Mouse (Mus musculus): Measurements from ENCODE around the gene Szt2.

GRCm38 (mm10) chr4:118368616-118369015 lies 40.5 kb downstream of the Szt2 start:
- TF ChIP-seq CTCF (IDR thresholded peaks at IDR 0.05; ENCODE audit: low read depth, low read length) (no peak), POLR2A (IDR thresholded peaks at IDR 0.05; ENCODE audit: borderline replicate concordance, low read depth, low read length) (no peak)

Data from bone marrow macrophage, adult 2 months (primary cell).